Mouse (Mus musculus): ENCODE data around the gene Trove2. TPM values are rescaled to one million over a fixed set of nuclear protein-coding genes. Genes with fewer than 3 reads are reported as not detected.
A peak's percentile ranks its signal among the peaks of the same experiment; 100 is the strongest.
"Not testable (repeated sequence)": the region's sequence is repeated elsewhere in the genome, so short reads cannot be mapped to it uniquely, and the experiment has no call there.

Trove2 gene
- total RNA-seq, 2 experiments from 2014 or later: 11.1 to 12.8 TPM

DNA sequence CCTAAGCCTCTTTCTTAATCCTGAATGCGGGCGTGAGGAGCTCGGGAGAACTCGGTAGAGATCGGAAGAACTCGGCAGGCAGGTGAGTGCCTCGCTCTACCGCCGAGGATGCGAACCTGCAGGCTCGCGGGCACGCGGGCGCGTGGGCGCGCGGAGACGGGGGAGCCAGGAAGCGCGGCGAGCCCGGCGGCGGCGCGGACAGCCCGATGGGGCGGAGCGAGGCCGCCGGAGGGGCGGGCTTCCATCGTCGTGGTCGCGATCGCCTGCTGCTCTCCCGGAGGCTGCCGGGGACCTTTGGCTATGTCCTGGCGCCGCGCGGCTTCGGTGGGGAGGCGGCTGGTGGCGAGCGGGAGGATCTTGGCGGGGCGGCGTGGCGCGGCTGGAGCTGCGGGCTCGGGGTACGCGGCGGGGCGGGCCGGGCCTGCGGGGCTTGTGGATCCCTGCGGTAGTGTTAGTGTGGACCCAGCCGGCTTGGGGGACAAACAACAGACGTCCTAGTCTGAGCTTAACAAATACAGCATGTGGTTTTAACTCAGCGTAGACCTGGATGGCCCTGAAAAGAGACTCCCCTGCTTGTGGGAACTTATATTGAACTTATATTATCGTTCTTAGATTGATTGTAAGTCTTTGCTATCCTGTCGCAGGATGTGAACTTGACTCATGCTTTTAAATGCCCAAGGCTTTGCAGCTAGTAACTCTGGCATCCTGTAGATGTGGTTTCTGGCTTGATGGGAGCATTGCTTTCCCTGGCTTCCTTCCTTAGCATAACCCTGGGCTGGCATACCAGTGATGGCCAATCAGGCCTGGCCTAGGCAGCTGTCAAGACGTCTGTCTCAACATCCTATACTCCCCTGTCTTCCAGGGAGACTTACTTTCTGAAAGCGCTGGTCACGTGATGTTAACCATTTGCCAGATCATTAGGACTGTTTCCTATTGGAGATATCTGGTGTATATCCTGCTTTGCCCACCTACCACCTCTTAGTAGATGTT is 37.2 kb downstream of the Trove2 start:
- intact Hi-C loops (cut with DNase I): loop anchor here (1.0 kb wide), 1 partner anchor 37 kb away; the partner anchor contains the start of gene Cdc73
- peak; percentile 84 to 85 for DNase-seq

DNA sequence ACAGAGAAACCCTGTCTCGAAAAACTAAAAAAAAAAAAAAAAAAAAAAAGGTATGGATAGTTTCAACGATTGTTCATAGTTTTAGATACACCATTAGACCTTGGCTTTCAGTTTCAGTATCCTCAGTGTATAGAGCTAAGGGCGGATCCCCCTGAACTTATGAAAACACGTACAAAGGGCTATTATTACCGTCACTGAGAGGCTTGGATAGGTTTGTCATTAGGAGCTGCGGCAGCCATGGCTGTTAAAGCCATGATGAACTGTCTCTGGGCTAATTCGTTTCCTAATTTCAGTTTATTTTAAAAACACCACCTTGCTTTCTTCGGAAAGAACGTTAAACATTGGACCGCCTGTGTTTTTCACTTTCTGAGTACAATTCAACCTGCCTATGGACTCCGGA is 38.1 kb downstream of the Trove2 start:
- intact Hi-C loops (cut with DNase I): loop anchor here (1.0 kb wide), 1 partner anchor 37 kb away; the partner anchor contains the start of gene Cdc73
- DNase-seq: peak in 1 of 2 experiments; percentile 10

DNA sequence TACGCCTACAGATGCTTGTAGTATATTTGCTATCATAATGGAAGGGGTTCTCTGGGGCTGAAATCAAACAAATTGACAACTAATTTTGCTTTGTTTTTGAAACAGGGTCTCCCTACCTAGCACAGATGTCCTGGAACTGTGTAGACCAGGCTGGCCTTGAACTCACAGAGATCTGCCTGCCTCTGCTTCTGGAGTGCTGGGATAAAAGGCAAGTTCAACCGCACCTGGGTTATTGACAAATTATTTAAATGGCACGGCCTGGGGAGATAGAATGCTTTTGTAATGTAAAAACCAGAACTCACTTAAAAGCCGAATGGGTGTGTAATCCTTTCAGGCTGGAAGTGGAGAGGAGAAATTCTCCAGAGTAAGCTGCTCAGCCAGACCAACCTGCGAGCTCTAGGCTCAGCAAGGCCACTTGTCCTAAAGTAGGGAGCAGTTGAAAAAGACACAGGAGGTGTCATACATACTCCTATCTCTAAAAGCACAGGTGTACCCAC is 42.9 kb downstream of the Trove2 start:
- intact Hi-C loops (cut with DNase I): no loop called here
- no peak for DNase-seq

GRCm38 (mm10) chr1:143731691-143732090 is 45.2 kb downstream of the Trove2 start:
- no peak for DNase-seq
- intact Hi-C loops (cut with DNase I): no loop called here

GRCm38 (mm10) chr1:143730899-143731298 is 46.0 kb downstream of the Trove2 start:
- intact Hi-C loops (cut with DNase I): no loop called here
- peak in 1 of 2 experiments; percentile 30 for DNase-seq

GRCm38 (mm10) chr1:143727701-143728445 is 49.0 kb downstream of the Trove2 start:
- intact Hi-C loops (cut with DNase I): no loop called here
- no peak for DNase-seq

GRCm38 (mm10) chr1:143724456-143725064 is 52.3 kb downstream of the Trove2 start:
- intact Hi-C loops (cut with DNase I): no loop called here
- no peak for DNase-seq

DNA sequence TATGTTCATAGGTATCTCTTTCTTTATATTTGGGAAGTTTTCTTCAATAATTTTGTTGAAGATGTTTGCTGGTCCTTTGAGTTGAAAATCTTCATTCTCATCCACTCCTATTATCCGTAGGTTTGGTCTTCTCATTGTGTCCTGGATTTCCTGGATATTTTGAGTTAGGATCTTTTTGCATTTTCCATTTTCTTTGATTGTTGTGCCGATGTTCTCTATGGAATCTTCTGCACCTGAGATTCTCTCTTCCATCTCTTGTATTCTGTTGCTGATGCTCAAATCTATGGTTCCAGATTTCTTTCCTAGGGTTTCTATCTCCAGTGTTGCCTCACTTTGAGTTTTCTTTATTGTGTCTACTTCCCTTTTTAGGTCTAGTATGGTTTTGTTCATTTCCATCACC is 60.8 kb downstream of the Trove2 start, which contains the start of gene Glrx2:
Gene Glrx2 (plus strand): TSS at position 301 of the 400 bp plus-strand sequence.
- intact Hi-C loops (cut with DNase I); DNase-seq: not testable (repeated sequence)

DNA sequence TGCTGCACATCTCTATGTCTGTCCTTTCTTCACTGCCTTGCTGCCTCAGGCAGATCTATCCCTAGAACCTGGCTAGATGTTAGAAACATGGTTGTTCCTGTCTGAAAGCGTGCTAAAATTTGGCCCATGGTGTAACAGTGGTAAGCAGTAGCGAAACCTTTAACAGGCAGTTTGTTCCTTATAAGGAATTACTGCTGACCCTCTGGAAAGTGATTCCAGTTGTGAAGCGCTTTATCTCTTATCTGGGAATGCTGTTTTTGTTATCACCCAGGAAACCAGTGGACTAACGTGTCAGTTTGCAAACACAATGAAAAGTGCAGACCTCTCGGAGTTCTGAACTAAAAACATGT is 66.3 kb downstream of the Trove2 start:
- DNase-seq: no peak

DNA sequence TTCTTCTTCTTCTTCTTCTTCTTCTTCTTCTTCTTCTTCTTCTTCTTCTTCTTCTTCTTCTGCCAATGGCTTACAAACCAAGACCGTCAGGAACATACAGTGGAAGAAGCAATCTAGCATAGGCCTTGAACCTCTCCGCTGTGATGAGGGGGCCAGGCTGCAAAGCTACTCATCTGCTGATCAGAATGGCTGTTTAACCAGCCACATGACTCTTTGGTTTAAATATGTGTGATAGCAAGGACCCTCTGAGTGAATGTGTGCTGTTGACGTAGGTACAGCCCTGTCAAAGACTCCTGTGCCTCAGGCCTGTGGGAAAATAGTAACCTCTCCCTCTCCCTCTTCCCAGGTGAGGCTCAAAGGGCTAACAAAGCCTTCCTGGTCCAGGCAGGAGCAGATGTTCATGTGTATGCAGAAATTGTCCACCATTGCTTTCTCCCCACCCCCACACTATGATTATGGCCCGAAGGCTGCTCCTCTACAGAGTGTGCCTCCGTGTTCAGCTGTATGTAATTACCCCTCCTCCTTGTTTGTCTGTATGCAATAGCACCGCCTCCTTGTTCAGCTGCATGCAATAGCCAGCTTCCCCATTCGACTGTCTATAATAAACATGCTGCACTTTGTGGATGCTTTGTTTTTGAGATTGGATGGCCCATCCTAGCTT is 66.8 kb downstream of the Trove2 start:
- intact Hi-C loops (cut with DNase I): no loop called here
- no peak for DNase-seq

More for the DNA sequence above, 66.3 kb downstream of the Trove2 start:
- intact Hi-C loops (cut with DNase I): no loop called here

DNA sequence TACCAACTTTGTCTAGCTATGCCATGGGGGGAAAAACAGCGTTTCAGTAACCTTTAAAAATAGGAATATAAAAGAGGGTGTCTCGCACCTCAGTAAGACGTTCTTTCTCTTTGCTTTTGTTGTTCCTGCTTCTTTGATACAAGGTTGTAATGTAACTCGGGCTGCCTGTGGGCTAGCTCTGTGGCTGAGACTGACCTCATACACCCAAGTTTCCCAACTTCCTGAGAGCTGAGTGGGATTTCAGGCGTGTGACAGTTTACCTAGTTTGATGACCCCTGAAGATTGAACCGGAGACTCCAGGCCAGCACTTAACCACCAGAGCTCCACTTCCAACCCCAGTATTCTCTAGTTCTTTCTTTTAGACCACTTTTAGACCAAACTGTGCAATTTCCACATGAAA is 68.5 kb downstream of the Trove2 start:
- no peak for DNase-seq
- intact Hi-C loops (cut with DNase I): no loop called here

GRCm38 (mm10) chr1:143707006-143707405 is 69.9 kb downstream of the Trove2 start:
- intact Hi-C loops (cut with DNase I): no loop called here
- no peak for DNase-seq

DNA sequence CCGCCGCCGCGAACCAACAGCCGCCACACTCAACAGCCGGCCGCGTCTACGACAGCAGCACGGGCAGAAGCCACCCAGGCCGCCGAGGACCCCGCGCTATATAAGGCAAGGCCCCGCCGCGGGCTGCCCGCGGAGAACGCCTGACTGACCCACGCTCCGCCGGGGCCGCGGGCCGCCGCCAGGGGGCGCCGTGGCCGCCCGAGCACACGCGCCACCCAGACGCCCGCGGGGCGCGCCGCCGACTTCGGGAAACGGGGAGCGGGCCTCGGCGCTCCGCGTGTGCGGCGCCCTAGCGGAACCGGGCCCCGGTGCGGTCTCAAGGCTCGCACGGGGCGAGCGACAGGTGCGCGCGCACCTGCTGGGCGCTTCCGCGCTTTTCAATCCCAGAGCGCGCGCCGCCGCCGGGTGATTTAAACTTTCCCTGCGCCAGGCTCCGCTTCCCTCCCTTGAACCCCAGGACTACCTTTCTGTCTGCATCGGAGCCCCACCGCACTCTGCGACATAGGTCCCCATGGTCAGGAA is 74.1 kb downstream of the Trove2 start, which contains the start of gene Cdc73:
Gene Cdc73 (minus strand): TSS at position 153 of the 522 bp plus-strand sequence.
- intact Hi-C loops (cut with DNase I): loop anchor here (1.0 to 2.0 kb wide), 2 partner anchors 36 to 74 kb away; partner anchors contain the start of genes Trove2 and Uchl5
- DNase-seq: peak; percentile 93

DNA sequence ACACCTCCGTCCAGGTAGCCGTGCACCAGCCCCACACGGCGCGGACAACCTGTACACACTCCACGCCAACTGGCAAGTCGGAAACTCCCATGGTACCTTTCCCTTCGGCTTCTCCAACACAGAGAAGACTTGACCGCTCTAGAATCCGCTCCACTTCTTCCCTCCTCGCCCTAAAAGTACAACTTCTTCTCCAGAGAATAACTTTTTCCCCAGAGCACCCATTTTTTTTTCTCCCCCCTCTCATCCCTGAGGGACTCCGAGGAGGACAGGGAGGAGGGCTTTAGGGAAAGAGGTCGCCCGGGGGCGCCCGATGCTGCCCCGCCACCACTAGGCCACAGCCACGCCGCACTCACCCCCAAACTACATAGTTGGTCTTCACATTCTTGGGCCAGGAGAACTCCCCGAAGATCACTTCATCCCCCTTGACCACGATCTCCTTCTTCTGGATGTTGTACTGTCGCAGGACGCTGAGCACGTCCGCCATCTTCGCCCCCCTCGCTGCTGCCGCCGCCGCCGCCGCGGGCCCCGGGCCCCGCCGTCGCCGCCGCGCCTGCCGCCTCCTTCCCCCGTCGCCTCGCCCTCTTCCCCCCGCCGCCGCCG is 74.6 kb downstream of the Trove2 start:
- intact Hi-C loops (cut with DNase I): loop anchor here (1.0 to 2.0 kb wide), 2 partner anchors 37 to 75 kb away; partner anchors contain the start of genes Trove2 and Uchl5
- peak in 1 of 2 experiments; percentile 74 for DNase-seq

DNA sequence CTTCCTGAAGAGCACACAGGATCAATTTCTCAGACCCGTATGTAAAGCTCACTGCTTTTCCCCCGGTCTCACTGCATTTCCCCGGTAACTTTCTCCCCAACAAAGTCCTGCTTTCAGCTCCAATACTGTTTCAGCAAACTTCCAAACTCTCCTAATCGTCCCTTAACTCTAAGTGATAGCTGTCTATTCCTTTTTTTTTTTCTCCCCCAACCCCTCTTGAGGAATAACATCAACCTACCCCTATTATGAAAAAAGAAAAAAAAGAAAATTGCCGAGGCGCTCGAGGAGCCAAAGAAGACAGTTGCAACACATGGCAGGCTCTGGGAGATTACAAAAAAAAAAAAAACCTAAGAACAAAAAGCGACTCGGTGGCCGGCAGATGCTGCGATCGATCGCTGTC is 75.1 kb downstream of the Trove2 start:
- no peak for DNase-seq
- intact Hi-C loops (cut with DNase I): loop anchor here (1.0 to 2.0 kb wide), 2 partner anchors 38 to 75 kb away; partner anchors contain the start of genes Trove2 and Uchl5

Data from heart, postnatal 10 days (tissue).